Mouse (Mus musculus): ENCODE results near the gene Gm11020. TPM values are rescaled to one million over a fixed set of nuclear protein-coding genes. Genes with fewer than 3 reads are reported as not detected.

Gm11020 gene
- total and polyA plus RNA-seq, 3 experiments = not detected

- Histone ChIP-seq H3K9ac (ENCODE audit: control insufficient read depth, low read depth, low read length, poor library complexity, severe bottlenecking) (peak overlapping the region; percentile 10), H3K27ac (ENCODE audit: control insufficient read depth, low read depth, low read length) (peak overlapping the region; percentile 11), H3K79me2 (ENCODE audit: control insufficient read depth, insufficient read depth, low read length, poor library complexity) (peaks cover 10% of the 10 kb centered on the region), H3K27me3 (ENCODE audit: control insufficient read depth in 1 of 2, insufficient read depth in 2 of 2, low read length in 2 of 2) (no peaks in the 10 kb centered on the region), H3K9me3 (replicated peaks; ENCODE audit: insufficient read depth, low read length) (no peaks in the 10 kb centered on the region), H3K36me3 (ENCODE audit: control insufficient read depth in 1 of 2, insufficient read depth in 2 of 2, low read length in 2 of 2) (peaks cover 0 to 9% of the 10 kb centered on the region in 2 experiments; a peak in 2 of 4 replicates), H3K4me3 (ENCODE audit: control insufficient read depth in 1 of 2, insufficient read depth in 1 of 2, low read depth in 2 of 2, low read length in 2 of 2) (peak overlapping the region; percentile 59 to 90; a peak in 2 of 4 replicates), H3K4me1 (ENCODE audit: control insufficient read depth in 1 of 2, insufficient read depth in 2 of 2, low read length in 2 of 2) (peaks cover 0 to 7% of the 10 kb centered on the region in 2 experiments; a peak in 2 of 4 replicates)
- no peak for DNase-seq (ENCODE audit: low read depth, low spot score)
- TF ChIP-seq POLR2A (IDR thresholded peaks at IDR 0.05; ENCODE audit: control insufficient read depth in 1 of 2, insufficient read depth in 1 of 2, low read depth in 1 of 2, low read length in 2 of 2, poor library complexity in 1 of 2) = 0 out of 4 replicates have a peak, but pooled peaks of 1 of the 2 experiments have one; percentile 2
- no peak for TF ChIP-seq ZNF384 (IDR thresholded peaks at IDR 0.05; ENCODE audit: low read depth, low read length)
These were observed 20.3 kb downstream of the Gm11020 start for GRCm38 (mm10) chr8:104341678-104342077.

- Histone ChIP-seq H3K36me3 (ENCODE audit: control insufficient read depth in 1 of 2, insufficient read depth in 2 of 2, low read length in 2 of 2) (peaks cover 0 to 9% of the 10 kb centered on the region in 2 experiments; a peak in 2 of 4 replicates), H3K4me1 (ENCODE audit: control insufficient read depth in 1 of 2, insufficient read depth in 2 of 2, low read length in 2 of 2) (peaks cover 0 to 7% of the 10 kb centered on the region in 2 experiments; a peak in 2 of 4 replicates), H3K79me2 (ENCODE audit: control insufficient read depth, insufficient read depth, low read length, poor library complexity) (peaks cover 10% of the 10 kb centered on the region), H3K27ac (ENCODE audit: control insufficient read depth, low read depth, low read length) (no peak overlapping the region), H3K4me3 (ENCODE audit: control insufficient read depth in 1 of 2, insufficient read depth in 1 of 2, low read depth in 2 of 2, low read length in 2 of 2) (no peak overlapping the region), H3K27me3 (ENCODE audit: control insufficient read depth in 1 of 2, insufficient read depth in 2 of 2, low read length in 2 of 2) (no peaks in the 10 kb centered on the region), H3K9me3 (replicated peaks; ENCODE audit: insufficient read depth, low read length) (no peaks in the 10 kb centered on the region), H3K9ac (ENCODE audit: control insufficient read depth, low read depth, low read length, poor library complexity, severe bottlenecking) (no peak overlapping the region)
- no peak for TF ChIP-seq HCFC1 (IDR thresholded peaks at IDR 0.05; ENCODE audit: low read depth, low read length)
- no peak for TF ChIP-seq BHLHE40 (IDR thresholded peaks at IDR 0.05; ENCODE audit: borderline replicate concordance, low read depth, low read length)
- TF ChIP-seq POLR2AphosphoS5 (IDR thresholded peaks at IDR 0.05; ENCODE audit: borderline replicate concordance, low read depth, low read length) = no peak
- TF ChIP-seq CHD1 (IDR thresholded peaks at IDR 0.05; ENCODE audit: low read depth, low read length) = no peak
- no peak for TF ChIP-seq SMC3 (IDR thresholded peaks at IDR 0.05; ENCODE audit: low read depth, low read length)
- no peak for TF ChIP-seq MXI1 (IDR thresholded peaks at IDR 0.05; ENCODE audit: low read depth, low read length)
- TF ChIP-seq CHD2 (IDR thresholded peaks at IDR 0.05; ENCODE audit: low read length) = no peak
- no peak for TF ChIP-seq POLR2A (IDR thresholded peaks at IDR 0.05; ENCODE audit: control insufficient read depth in 1 of 2, insufficient read depth in 1 of 2, low read depth in 1 of 2, low read length in 2 of 2, poor library complexity in 1 of 2)
- no peak for DNase-seq (ENCODE audit: low read depth, low spot score)
These were observed 21.1 kb downstream of the Gm11020 start for GRCm38 (mm10) chr8:104342426-104342825.

- Histone ChIP-seq H3K9me3 (replicated peaks; ENCODE audit: insufficient read depth, low read length) (no peaks in the 10 kb centered on the region), H3K4me1 (ENCODE audit: control insufficient read depth in 1 of 2, insufficient read depth in 2 of 2, low read length in 2 of 2) (peaks cover 0 to 7% of the 10 kb centered on the region in 2 experiments; a peak in 2 of 4 replicates), H3K9ac (ENCODE audit: control insufficient read depth, low read depth, low read length, poor library complexity, severe bottlenecking) (no peak overlapping the region), H3K79me2 (ENCODE audit: control insufficient read depth, insufficient read depth, low read length, poor library complexity) (peaks cover 10% of the 10 kb centered on the region), H3K27me3 (ENCODE audit: control insufficient read depth in 1 of 2, insufficient read depth in 2 of 2, low read length in 2 of 2) (no peaks in the 10 kb centered on the region), H3K36me3 (ENCODE audit: control insufficient read depth in 1 of 2, insufficient read depth in 2 of 2, low read length in 2 of 2) (peaks cover 0 to 4% of the 10 kb centered on the region in 2 experiments; a peak in 2 of 4 replicates), H3K27ac (ENCODE audit: control insufficient read depth, low read depth, low read length) (no peak overlapping the region), H3K4me3 (ENCODE audit: control insufficient read depth in 1 of 2, insufficient read depth in 1 of 2, low read depth in 2 of 2, low read length in 2 of 2) (no peak overlapping the region)
- DNase-seq (ENCODE audit: low read depth, low spot score) = peak; percentile 84
- TF ChIP-seq RAD21 (IDR thresholded peaks at IDR 0.05; ENCODE audit: low read depth, low read length) = peak; percentile 75
- no peak for TF ChIP-seq POLR2AphosphoS5 (IDR thresholded peaks at IDR 0.05; ENCODE audit: borderline replicate concordance, low read depth, low read length)
- peak; percentile 44 for TF ChIP-seq ZC3H11A (IDR thresholded peaks at IDR 0.05; ENCODE audit: low read depth, low read length)
- TF ChIP-seq SMC3 (IDR thresholded peaks at IDR 0.05; ENCODE audit: low read depth, low read length) = peak; percentile 82
- no peak for TF ChIP-seq MYB (IDR thresholded peaks at IDR 0.05; ENCODE audit: low read depth, low read length)
- TF ChIP-seq GATA1 (IDR thresholded peaks at IDR 0.05; ENCODE audit: low read depth, low read length) = no peak
- TF ChIP-seq CTCF (IDR thresholded peaks at IDR 0.05 in 2 of 3, conservative IDR thresholded peaks at IDR 0.05 in 1 of 3; ENCODE audit: control insufficient read depth in 1 of 3, insufficient read depth in 1 of 3, low read depth in 2 of 3, low read length in 3 of 3, poor library complexity in 1 of 3, severe bottlenecking in 1 of 3) = peak; percentile 87 to 93 (median 92)
These were observed 22.6 kb downstream of the Gm11020 start for GRCm38 (mm10) chr8:104343957-104344356.
